Mouse (Mus musculus): ENCODE measurements around the gene Gsta3. TPM values are rescaled to one million over a fixed set of nuclear protein-coding genes. Genes with fewer than 3 reads are reported as not detected.
A peak's percentile ranks its signal among the peaks of the same experiment; 100 is the strongest.
"Not testable (repeated sequence)": the region's sequence is repeated elsewhere in the genome, so short reads cannot be mapped to it uniquely, and the experiment has no call there.

The Gsta3 gene
- total RNA-seq, 2 experiments from 2014 or later = 1.6 to 1.7 TPM

- DNase-seq (ENCODE audit: extremely low spot score in 1 of 2, low spot score in 2 of 2) = no peak
- intact Hi-C loops (cut with DNase I) = no loop called here
Measured at GRCm38 (mm10) chr1:21256391-21256790, 16.0 kb downstream of the Gsta3 start.

DNA sequence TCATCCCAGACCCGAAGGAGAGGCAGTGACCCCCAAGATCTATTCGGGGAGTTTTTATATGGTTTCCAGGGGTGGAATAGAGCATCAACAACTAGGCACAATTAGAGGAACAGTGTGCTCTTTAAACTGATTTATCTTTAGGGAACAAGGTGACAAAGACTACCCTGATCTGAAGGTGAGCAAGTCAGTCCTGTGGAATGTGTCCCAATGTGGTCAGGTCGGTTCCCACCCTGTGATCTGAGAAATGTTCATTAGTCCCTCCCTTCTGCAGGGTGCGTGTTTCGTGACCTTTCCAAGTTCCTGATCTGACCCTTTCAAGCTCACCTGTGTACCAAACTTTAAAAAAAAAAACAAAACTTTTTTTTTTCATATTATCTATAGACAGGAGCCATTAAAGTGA lies 16.5 kb downstream of the Gsta3 start:
- DNase-seq (ENCODE audit: extremely low spot score in 1 of 2, low spot score in 2 of 2) = no peak
- intact Hi-C loops (cut with DNase I) = no loop called here
- Histone ChIP-seq H3K27ac (no peak overlapping the region), H3K4me3 (no peak overlapping the region)
- TF ChIP-seq CTCF (IDR thresholded peaks at IDR 0.05) = no peak

More at GRCm38 (mm10) chr1:21256391-21256790, 16.0 kb downstream of the Gsta3 start:
- H3K4me3 ChIP-seq = no peak overlapping the region
- H3K27ac ChIP-seq = no peak overlapping the region
- TF ChIP-seq CTCF (IDR thresholded peaks at IDR 0.05) = no peak

DNA sequence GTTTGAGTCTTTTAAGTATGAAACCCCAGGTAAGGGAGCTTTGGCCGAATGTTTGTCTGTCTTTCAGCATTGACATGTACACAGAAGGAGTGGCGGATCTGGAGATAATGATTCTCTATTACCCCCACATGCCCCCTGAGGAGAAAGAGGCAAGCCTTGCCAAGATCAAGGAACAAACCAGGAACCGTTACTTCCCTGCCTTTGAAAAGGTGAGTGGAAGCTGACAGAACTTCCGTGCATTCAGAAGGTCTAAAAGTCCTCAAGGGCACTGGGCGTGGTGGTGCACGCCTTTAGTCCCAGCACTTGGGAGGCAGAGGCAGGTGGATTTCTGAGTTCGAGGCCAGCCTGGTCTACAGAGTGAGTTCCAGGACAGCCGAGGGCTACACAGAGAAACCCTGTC lies 19.6 kb downstream of the Gsta3 start:
- intact Hi-C loops (cut with DNase I); H3K27ac ChIP-seq; DNase-seq (ENCODE audit: extremely low spot score in 1 of 2, low spot score in 2 of 2); H3K4me3 ChIP-seq: not testable (repeated sequence)

DNA sequence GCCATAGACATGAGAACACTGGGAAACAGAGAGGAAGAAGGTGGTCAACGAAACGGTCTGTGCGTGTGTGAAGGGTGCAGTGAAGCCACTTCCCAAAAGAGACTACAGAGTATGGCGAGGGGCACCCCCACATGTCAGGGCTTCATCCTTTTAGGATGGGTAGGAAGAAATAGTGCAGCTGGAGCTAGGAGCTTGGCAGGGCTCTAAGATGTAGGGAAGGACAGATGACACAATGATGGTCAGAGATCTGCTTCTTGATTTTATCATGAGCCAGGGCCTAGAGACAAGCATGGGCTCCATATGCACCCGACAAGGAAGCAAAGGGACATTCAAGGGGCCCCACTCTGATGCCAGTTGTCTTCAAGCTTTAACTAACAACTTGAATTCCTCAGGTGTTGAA lies 22.0 kb downstream of the Gsta3 start:
- TF ChIP-seq CTCF (IDR thresholded peaks at IDR 0.05) = no peak
- intact Hi-C loops (cut with DNase I) = no loop called here
- H3K4me3 ChIP-seq = no peak overlapping the region
- H3K27ac ChIP-seq = no peak overlapping the region
- no peak for DNase-seq (ENCODE audit: extremely low spot score in 1 of 2, low spot score in 2 of 2)

GRCm38 (mm10) chr1:21263986-21264385 lies 23.6 kb downstream of the Gsta3 start:
- intact Hi-C loops (cut with DNase I) = no loop called here
- no peak for DNase-seq (ENCODE audit: extremely low spot score in 1 of 2, low spot score in 2 of 2)
- Histone ChIP-seq H3K27ac (no peak overlapping the region), H3K4me3 (no peak overlapping the region)
- TF ChIP-seq CTCF (IDR thresholded peaks at IDR 0.05) = no peak

- DNase-seq (ENCODE audit: extremely low spot score in 1 of 2, low spot score in 2 of 2) = no peak
- TF ChIP-seq CTCF (IDR thresholded peaks at IDR 0.05) = no peak
- Histone ChIP-seq H3K4me3 (no peak overlapping the region), H3K27ac (no peak overlapping the region)
- intact Hi-C loops (cut with DNase I) = no loop called here
Measured at GRCm38 (mm10) chr1:21264747-21265146, 24.4 kb downstream of the Gsta3 start.

GRCm38 (mm10) chr1:21266766-21267165 lies 26.4 kb downstream of the Gsta3 start:
- Histone ChIP-seq H3K27ac (no peak overlapping the region), H3K4me3 (no peak overlapping the region)
- DNase-seq (ENCODE audit: extremely low spot score in 1 of 2, low spot score in 2 of 2) = no peak
- TF ChIP-seq CTCF (IDR thresholded peaks at IDR 0.05) = no peak; the same call in none of the 2 replicates
- intact Hi-C loops (cut with DNase I) = no loop called here

- H3K27ac ChIP-seq; DNase-seq (ENCODE audit: extremely low spot score in 1 of 2, low spot score in 2 of 2); intact Hi-C loops (cut with DNase I); H3K4me3 ChIP-seq: not testable (repeated sequence)
Measured at GRCm38 (mm10) chr1:21267466-21267865, 27.1 kb downstream of the Gsta3 start.

- peak; percentile 64 for TF ChIP-seq CTCF (IDR thresholded peaks at IDR 0.05)
- Histone ChIP-seq H3K4me3 (peak overlapping the region; percentile 28), H3K27ac (no peak overlapping the region)
- intact Hi-C loops (cut with DNase I) = loop anchor here (1.0 to 5.0 kb wide), 3 partner anchors 53 to 105 kb away; partner anchors contain the start of gene Tmem14a
- peak; percentile 61 to 80 for DNase-seq (ENCODE audit: extremely low spot score in 1 of 2, low spot score in 2 of 2)
Measured at GRCm38 (mm10) chr1:21271343-21272055, 31.1 kb downstream of the Gsta3 start.

- intact Hi-C loops (cut with DNase I) = loop anchor here (5.0 kb wide), 1 partner anchor 70 kb away; no protein-coding TSS in a partner anchor
- H3K27ac ChIP-seq = no peak overlapping the region
- peak; percentile 23 to 31 for DNase-seq (ENCODE audit: extremely low spot score in 1 of 2, low spot score in 2 of 2)
- no peak for TF ChIP-seq CTCF (IDR thresholded peaks at IDR 0.05)
- H3K4me3 ChIP-seq = peak overlapping the region; percentile 28
Measured at GRCm38 (mm10) chr1:21272056-21272431, 31.7 kb downstream of the Gsta3 start.

DNA sequence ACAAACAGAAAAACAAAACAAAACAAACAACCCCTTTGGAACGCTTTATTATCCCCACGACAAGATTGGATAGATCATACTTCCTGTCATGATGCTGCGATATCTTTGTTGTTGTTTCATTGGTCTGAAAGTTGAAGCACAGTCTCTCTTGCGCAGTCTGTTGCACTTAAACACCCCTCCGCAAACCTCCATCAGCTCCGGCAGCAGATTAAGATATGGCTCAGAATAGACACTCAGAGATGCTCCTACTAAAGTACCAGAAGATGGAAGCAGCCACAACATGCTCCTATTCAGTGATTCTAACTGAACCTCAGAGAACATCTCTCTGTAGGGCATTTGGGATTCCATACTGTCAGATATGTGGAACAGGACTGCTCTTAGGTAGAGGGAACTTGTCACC lies 32.7 kb downstream of the Gsta3 start:
- intact Hi-C loops (cut with DNase I) = loop anchor here (5.0 kb wide), 1 partner anchor 69 kb away; no protein-coding TSS in a partner anchor
- Histone ChIP-seq H3K27ac (no peak overlapping the region), H3K4me3 (no peak overlapping the region)
- no peak for DNase-seq (ENCODE audit: extremely low spot score in 1 of 2, low spot score in 2 of 2)
- TF ChIP-seq CTCF (IDR thresholded peaks at IDR 0.05) = no peak

DNA sequence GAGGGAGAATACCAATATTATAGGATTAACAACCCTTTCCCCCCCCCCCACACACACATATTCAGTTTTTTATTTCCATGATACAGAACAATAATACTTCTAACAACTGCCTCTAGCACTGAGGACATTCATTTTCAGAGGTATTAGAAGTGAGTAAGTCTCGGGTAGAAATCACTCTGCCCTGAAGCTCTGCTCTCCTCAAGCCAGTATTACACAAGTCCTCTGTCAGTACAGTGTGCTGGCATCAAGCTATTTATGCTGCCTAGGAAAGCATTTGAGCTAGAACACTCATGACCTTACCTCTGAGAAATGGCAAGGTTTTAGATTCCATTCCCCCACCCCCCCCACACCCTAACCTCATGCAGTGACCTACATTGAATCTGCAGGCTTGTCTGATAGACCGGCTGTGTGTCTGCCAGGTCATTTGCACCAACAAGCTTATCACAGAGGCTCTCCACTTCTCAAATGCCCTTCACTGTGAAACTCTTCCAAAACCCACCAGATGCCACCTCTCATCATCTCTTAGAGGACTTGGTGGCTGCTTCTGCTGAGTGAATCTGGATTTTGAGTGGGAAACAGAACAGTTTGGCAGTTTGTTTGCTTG lies 34.1 kb downstream of the Gsta3 start:
- Histone ChIP-seq H3K4me3 (no peak overlapping the region), H3K27ac (no peak overlapping the region)
- TF ChIP-seq CTCF (IDR thresholded peaks at IDR 0.05) = no peak
- DNase-seq (ENCODE audit: extremely low spot score in 1 of 2, low spot score in 2 of 2) = no peak
- intact Hi-C loops (cut with DNase I) = loop anchor here (5.0 kb wide), 1 partner anchor 68 kb away; no protein-coding TSS in a partner anchor

GRCm38 (mm10) chr1:21275366-21275765 lies 35.0 kb downstream of the Gsta3 start:
- intact Hi-C loops (cut with DNase I); H3K4me3 ChIP-seq; H3K27ac ChIP-seq; DNase-seq (ENCODE audit: extremely low spot score in 1 of 2, low spot score in 2 of 2): not testable (repeated sequence)

- H3K27ac ChIP-seq; intact Hi-C loops (cut with DNase I); DNase-seq (ENCODE audit: extremely low spot score in 1 of 2, low spot score in 2 of 2); H3K4me3 ChIP-seq: not testable (repeated sequence)
Measured at GRCm38 (mm10) chr1:21276158-21276557, 35.8 kb downstream of the Gsta3 start.
